Mouse (Mus musculus): Measurements from ENCODE around the gene Nuak2.

- TF ChIP-seq CTCF (IDR thresholded peaks at IDR 0.05; ENCODE audit: extremely low read depth, insufficient read depth, low read length), result no peak
- no peak for TF ChIP-seq POLR2A (IDR thresholded peaks at IDR 0.05; ENCODE audit: extremely low read depth, insufficient read depth, low read length)
Measured at GRCm38 (mm10) chr1:132371298-132372081, 55.6 kb downstream of the Nuak2 start.

Measured in cortical plate, adult 2 months (tissue).